Mouse (Mus musculus) limb, embryonic 14.5 days (tissue): ENCODE data around the gene Spata25. TPM values are rescaled to one million over a fixed set of nuclear protein-coding genes. Genes with fewer than 3 reads are reported as not detected.
"Not testable (repeated sequence)": the region's sequence is repeated elsewhere in the genome, so short reads cannot be mapped to it uniquely, and the experiment has no call there.

Experiments used
- ATAC-seq: fragments of 200-750 bp; cut with Nextera tagmentation; 2 replicates; pipeline ENCODE4 v1.8.0; 2017; ENCODE audit warnings: low read depth, moderate number of reproducible peaks, moderate TSS enrichment; ENCODE audit not compliant: low FRiP score
- DNase-seq: peaks from one replicate; pipeline ENCODE4 v3.0.0-alpha.2; 2015; ENCODE audit warnings: low spot score
- H3K27ac ChIP-seq: fragments of 300-500 bp; sonication (generic); replicated peaks from 2 replicates; pipeline ENCODE4 v1.5.1; 2014; ENCODE audit warnings: low read depth, mild to moderate bottlenecking, low read length, moderate library complexity, mixed read lengths
- H3K27me3 ChIP-seq: fragments of 300-500 bp; sonication (generic); 2 replicates; pipeline ENCODE4 v1.6.1; 2014; ENCODE audit warnings: low read length, mixed read lengths; ENCODE audit not compliant: control insufficient read depth, insufficient read depth
- H3K36me3 ChIP-seq: fragments of 300-500 bp; sonication (generic); 2 replicates; pipeline ENCODE4 v1.6.1; 2014; ENCODE audit warnings: mild to moderate bottlenecking, low read length, moderate library complexity, mixed read lengths; ENCODE audit not compliant: control insufficient read depth, insufficient read depth
- H3K4me1 ChIP-seq: fragments of 300-500 bp; sonication (generic); 2 replicates; pipeline ENCODE4 v1.6.1; 2014; ENCODE audit warnings: antibody characterized with exemption, low read length, mixed read lengths; ENCODE audit not compliant: control insufficient read depth, insufficient read depth
- H3K4me2 ChIP-seq: fragments of 300-500 bp; sonication (generic); replicated peaks from 2 replicates; pipeline ENCODE4 v1.6.1; 2014; ENCODE audit warnings: low read depth, mild to moderate bottlenecking, low read length, moderate library complexity; ENCODE audit not compliant: severe bottlenecking
- H3K4me3 ChIP-seq: fragments of 300-500 bp; sonication (generic); replicated peaks from 2 replicates; pipeline ENCODE4 v1.5.1; 2014; ENCODE audit warnings: low read length
- H3K9ac ChIP-seq: fragments of 300-500 bp; sonication (generic); 2 replicates; pipeline ENCODE4 v1.6.1; 2014; ENCODE audit warnings: mild to moderate bottlenecking, low read depth, low read length, moderate library complexity; ENCODE audit not compliant: severe bottlenecking
- H3K9me3 ChIP-seq: fragments of 300-500 bp; sonication (generic); 2 replicates; pipeline ENCODE4 v1.6.1; 2016; ENCODE audit warnings: low read length; ENCODE audit not compliant: control insufficient read depth
- POLR2A ChIP-seq: fragments of 200-500 bp; IDR thresholded peaks from 2 replicates; pipeline ENCODE4 v1.8.0; 2012; ENCODE audit warnings: inconsistent platforms, mild to moderate bottlenecking, moderate library complexity, borderline replicate concordance; ENCODE audit not compliant: insufficient read depth, insufficient read length; ENCODE audit errors: extremely low read depth
- WGBS: fragments of 180-500 bp; shearing (Covaris S2); extraction: QIAGEN DNeasy Blood & Tissue Kit; methylation state at CpG from one replicate; pipeline ENCODE4 v1.1.7; 2014; 5-methylcytosine and 5-hydroxymethylcytosine counted together
- polyA plus RNA-seq, 2 experiments: library from polyadenylated mRNA; depleted of rRNA in 1 of 2; stranded (reverse) in 1 of 2; unstranded in 1 of 2; fragments of >200 nt; fragmentation: Nextera tagmentation in 1 of 2; extraction: Ambion mirVana in 1 of 2; gene quantifications; 2 replicates each; pipeline versions ENCODE4 v1.2.1 to v1.2.3; 2012 to 2014

The Spata25 gene
- polyA plus RNA-seq (2012; rRNA removed) (0.09 and 0.13 TPM in 2 replicates), polyA plus RNA-seq (2014; fragmentation: Nextera tagmentation; extraction: Ambion mirVana) (not detected in 2 replicates)

DNA sequence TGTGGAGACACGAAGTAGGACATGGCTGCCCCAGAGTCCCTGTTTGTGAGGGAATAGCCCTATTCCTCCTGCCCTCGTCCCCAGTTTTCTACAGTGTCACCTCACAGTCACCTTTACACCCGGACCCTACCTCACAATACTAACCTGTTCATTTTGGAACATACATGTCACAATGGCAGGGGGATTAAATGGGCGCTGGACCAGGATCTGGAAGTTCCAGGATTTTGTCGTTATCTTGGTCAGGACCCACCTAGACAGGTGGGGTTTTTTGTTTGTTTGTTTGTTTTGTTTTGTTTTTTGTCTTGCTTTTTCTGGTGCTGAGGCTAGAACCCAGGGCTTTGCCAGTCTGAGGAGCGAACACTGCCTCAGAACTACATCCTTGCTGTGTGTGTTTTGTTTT lies at the start of gene Spata25:
Gene Spata25, minus strand, starts transcription at position 101 of the 400 bp plus-strand sequence.
- Histone ChIP-seq H3K27me3 (no peaks in the 10 kb centered on the region), H3K36me3 (peaks cover 42% of the 10 kb centered on the region), H3K27ac (no peak within 1 kb of the TSS), H3K4me3 (no peak within 1 kb of the TSS), H3K4me2 (no peak within 1 kb of the TSS), H3K9ac (no peak within 1 kb of the TSS), H3K4me1 (peaks cover 8% of the 10 kb centered on the region; the same call in 1 of the 2 replicates), H3K9me3 (no peaks in the 10 kb centered on the region)
- DNase-seq (no peak), ATAC-seq (no peak)
- TF ChIP-seq POLR2A = no peak
- 80% methylated on average over 6 of the region's 6 CpGs for WGBS

- not testable (repeated sequence) for DNase-seq, H3K36me3 ChIP-seq, H3K27ac ChIP-seq, H3K9me3 ChIP-seq, H3K9ac ChIP-seq, ATAC-seq, H3K27me3 ChIP-seq
- Histone ChIP-seq H3K4me3 (0 out of 2 replicates have a peak overlapping the region, but pooled peaks have one; percentile 89), H3K4me2 (peak overlapping the region; percentile 90; the same call in 1 of the 2 replicates), H3K4me1 (peaks cover 14% of the 10 kb centered on the region)
- WGBS = 77% methylated on average over 11 of the region's 11 CpGs
These were observed 49.3 kb upstream of the Spata25 start for GRCm38 (mm10) chr2:164877376-164878215.

- 51% methylated on average over 2 of the region's 2 CpGs for WGBS
- not testable (repeated sequence) for H3K27ac ChIP-seq, H3K9me3 ChIP-seq, H3K9ac ChIP-seq, H3K4me2 ChIP-seq, H3K27me3 ChIP-seq, ATAC-seq, H3K4me3 ChIP-seq, H3K36me3 ChIP-seq, DNase-seq
- peaks cover 13% of the 10 kb centered on the region for H3K4me1 ChIP-seq
These were observed 47.3 kb upstream of the Spata25 start for GRCm38 (mm10) chr2:164875648-164876047.

GRCm38 (mm10) chr2:164874239-164874769 lies 46.0 kb upstream of the Spata25 start:
- no peak overlapping the region for H3K4me2 ChIP-seq
- peaks cover 7% of the 10 kb centered on the region; the same call in 1 of the 2 replicates for H3K4me1 ChIP-seq
- WGBS = 33% methylated on average over 1 of the region's 1 CpGs
- H3K27me3 ChIP-seq = no peaks in the 10 kb centered on the region
- H3K27ac ChIP-seq = peak overlapping the region; percentile 33; the same call in 1 of the 2 replicates
- no peaks in the 10 kb centered on the region for H3K9me3 ChIP-seq
- no peak overlapping the region for H3K9ac ChIP-seq
- ATAC-seq = no peak; the same call in 1 of the 2 replicates
- DNase-seq = peak; percentile 23
- peaks cover 3% of the 10 kb centered on the region; the same call in 1 of the 2 replicates for H3K36me3 ChIP-seq
- no peak for TF ChIP-seq POLR2A
- no peak overlapping the region for H3K4me3 ChIP-seq

DNA sequence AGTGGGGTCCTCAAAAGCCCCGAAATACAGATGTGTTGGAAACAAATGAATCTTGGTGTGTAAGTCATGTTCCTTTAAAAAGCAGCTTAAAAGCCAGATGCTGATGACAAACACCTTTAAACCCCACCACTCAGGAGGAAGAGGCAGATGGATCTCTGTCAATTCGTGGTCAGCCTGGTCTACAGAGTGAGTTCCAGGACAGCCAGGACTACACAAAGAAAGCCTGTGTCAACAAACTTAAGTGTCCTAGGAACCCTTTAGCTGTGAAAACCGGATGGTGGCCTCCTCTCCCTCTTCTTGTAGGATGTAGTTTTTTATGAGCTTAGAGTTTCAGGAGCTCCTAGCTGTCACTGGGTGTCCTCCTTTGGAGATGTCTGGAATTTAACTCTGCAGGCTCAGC lies 45.3 kb upstream of the Spata25 start:
- Histone ChIP-seq H3K4me3 (no peak overlapping the region), H3K4me1 (peaks cover 7% of the 10 kb centered on the region; the same call in 1 of the 2 replicates), H3K9ac (no peak overlapping the region), H3K4me2 (no peak overlapping the region), H3K36me3 (peaks cover 3% of the 10 kb centered on the region; the same call in 1 of the 2 replicates), H3K27ac (no peak overlapping the region), H3K9me3 (no peaks in the 10 kb centered on the region), H3K27me3 (no peaks in the 10 kb centered on the region)
- no peak for TF ChIP-seq POLR2A
- 59% methylated on average over 3 of the region's 3 CpGs for WGBS
- ATAC-seq (no peak), DNase-seq (no peak)
